Mouse (Mus musculus): ENCODE measurements around the gene Fxr1. TPM values are rescaled to one million over a fixed set of nuclear protein-coding genes. Genes with fewer than 3 reads are reported as not detected.

Gene Fxr1
- polyA plus RNA-seq (2014; fragmentation: Illumina TruSeq; extraction: RNeasy Lipid Tissue Mini Kit (QIAGEN cat#74804); ENCODE audit: low read depth, low replicate concordance), result 163 TPM

GRCm38 (mm10) chr3:34019540-34020381, at the start of gene Fxr1:
Gene Fxr1 (plus strand): TSS chr3:34019943.

GRCm38 (mm10) chr3:34080900-34081662, 61.3 kb downstream of the Fxr1 start, which contains the start of gene Dnajc19:
Gene Dnajc19 (minus strand): TSS chr3:34081321.

Other genes with a start within 250 kb of the Fxr1 start
- gene Ttc14, start 220.1 kb upstream of the Fxr1 start, polyA plus RNA-seq (2014; fragmentation: Illumina TruSeq; extraction: RNeasy Lipid Tissue Mini Kit (QIAGEN cat#74804); ENCODE audit: low read depth, low replicate concordance), result 63.0 TPM
- gene Ccdc39, start 175.6 kb upstream of the Fxr1 start, polyA plus RNA-seq (2014; fragmentation: Illumina TruSeq; extraction: RNeasy Lipid Tissue Mini Kit (QIAGEN cat#74804); ENCODE audit: low read depth, low replicate concordance), result 5.1 TPM
- 513 TPM for gene Dnajc19, start 61.4 kb downstream of the Fxr1 start, polyA plus RNA-seq (2014; fragmentation: Illumina TruSeq; extraction: RNeasy Lipid Tissue Mini Kit (QIAGEN cat#74804); ENCODE audit: low read depth, low replicate concordance)

Measured in kidney, adult 10 weeks (tissue).